Mouse (Mus musculus): ENCODE results near the gene Adam26b.
"Not testable (repeated sequence)": the region's sequence is repeated elsewhere in the genome, so short reads cannot be mapped to it uniquely, and the experiment has no call there.

Adam26b gene

GRCm38 (mm10) chr8:43528006-43528405 is at the start of gene Adam26b:
Gene Adam26b (minus strand): TSS chr8:43528106.
- DNase-seq (ENCODE audit: extremely low read depth, low read depth, low spot score), result not testable (repeated sequence)

GRCm38 (mm10) chr8:43576607-43577006 is 48.7 kb upstream of the Adam26b start, which contains the start of gene Adam26a:
Gene Adam26a (minus strand): TSS chr8:43576707.
- not testable (repeated sequence) for DNase-seq (ENCODE audit: extremely low read depth, low read depth, low spot score)
